ENCODE assay signal across 10 mouse cellular contexts in the genomic region with DNA sequence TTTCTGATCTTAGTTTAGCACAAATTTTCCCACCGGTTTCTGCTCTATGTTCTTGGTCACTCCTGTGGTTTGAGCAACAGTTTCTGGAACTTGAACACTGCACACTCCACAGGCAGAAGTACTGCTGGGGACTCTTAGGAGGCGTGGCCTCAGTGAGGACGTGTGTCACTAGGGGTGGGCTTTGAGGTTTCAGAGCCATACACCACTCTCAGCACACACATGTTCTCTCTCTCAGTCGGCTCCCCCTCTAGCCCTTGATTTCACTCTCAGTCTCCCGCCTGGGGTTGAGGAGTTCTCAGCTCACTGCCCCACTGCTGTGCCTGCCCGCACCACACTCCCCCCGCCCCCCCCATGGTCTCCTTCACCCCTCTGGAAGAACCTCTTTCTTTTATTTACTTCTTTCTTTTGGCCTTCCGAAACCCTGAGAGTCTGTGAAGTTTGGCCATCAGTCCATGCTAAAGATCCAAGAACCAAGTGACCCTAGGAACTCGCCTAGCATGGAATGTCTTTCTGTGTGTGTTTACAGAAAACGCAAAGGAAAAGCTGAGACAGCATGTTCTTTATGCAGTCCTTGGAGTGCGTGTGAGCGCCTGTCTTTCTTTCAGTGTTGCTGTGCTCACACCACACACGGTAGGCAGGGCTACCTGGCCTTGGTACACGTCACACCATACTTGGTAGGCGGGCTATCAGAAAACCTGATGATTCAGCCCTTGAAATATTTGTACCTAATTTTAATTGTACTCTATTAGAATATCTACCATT.
DNase-seq lines count a peak whose midpoint lies in the region; ATAC-seq and TF ChIP-seq lines count a peak whose summit lies in the region.
"Had no signal": no experiment of that assay in that cellular context is flagged by ENCODE, and none has a peak within 500 bp of the region (broad histone marks: within the 10 kb centered on the region; RNA-seq: fewer than 3 reads in every experiment).

No protein-coding gene starts in this region.

- TF ChIP-seq EP300 in lung, postnatal 0 days (IDR thresholded peaks at IDR 0.05): no peak

- H3K4me3 ChIP-seq in lung, postnatal 0 days (ENCODE audit: low read depth, low read length): no peak overlapping the region
- no peak overlapping the region for H3K4me3 ChIP-seq in lung, adult 2 months (replicated peaks; ENCODE audit: extremely low read depth, low read depth, low read length)
- no peak overlapping the region for H3K4me3 ChIP-seq in embryonic facial prominence, embryonic 15.5 days (replicated peaks)
- no peak overlapping the region for H3K4me3 ChIP-seq in hindbrain, embryonic 16.5 days (ENCODE audit: low read length)
- no peak overlapping the region for H3K4me3 ChIP-seq in neural tube, embryonic 14.5 days (ENCODE audit: low read depth, low read length)
- H3K4me3 ChIP-seq: heart, embryonic 15.5 days had no signal

- H3K4me1 ChIP-seq in lung, postnatal 0 days (ENCODE audit: insufficient read depth, low read depth, low read length): no peaks in the 10 kb centered on the region
- no peaks in the 10 kb centered on the region for H3K4me1 ChIP-seq in lung, adult 2 months (ENCODE audit: control insufficient read depth, insufficient read depth, low read length)
- H3K4me1 ChIP-seq in embryonic facial prominence, embryonic 15.5 days: peaks cover 5% of the 10 kb centered on the region; the same call in 1 of the 2 replicates
- no peaks in the 10 kb centered on the region for H3K4me1 ChIP-seq in hindbrain, embryonic 16.5 days (ENCODE audit: control insufficient read depth, insufficient read depth, low read depth, low read length)
- no peaks in the 10 kb centered on the region for H3K4me1 ChIP-seq in neural tube, embryonic 14.5 days (ENCODE audit: control insufficient read depth, insufficient read depth, low read length)
- H3K4me1 ChIP-seq: heart, embryonic 15.5 days had no signal

- H3K4me2 ChIP-seq in lung, postnatal 0 days (replicated peaks; ENCODE audit: low read depth, low read length): no peak overlapping the region
- no peak overlapping the region for H3K4me2 ChIP-seq in embryonic facial prominence, embryonic 15.5 days (replicated peaks)
- no peak overlapping the region for H3K4me2 ChIP-seq in hindbrain, embryonic 16.5 days (ENCODE audit: low read length)
- H3K4me2 ChIP-seq in neural tube, embryonic 14.5 days (ENCODE audit: low read depth, low read length): no peak overlapping the region
- H3K4me2 ChIP-seq: heart, embryonic 15.5 days had no signal

- TF ChIP-seq POLR2A in lung, adult 2 months (IDR thresholded peaks at IDR 0.05; ENCODE audit: borderline replicate concordance, extremely low read depth, low read depth, low read length): no peak

- H3K36me3 ChIP-seq in lung, postnatal 0 days (ENCODE audit: insufficient read depth, low read length): peaks cover 25% of the 10 kb centered on the region; the same call in 1 of the 2 replicates
- H3K36me3 ChIP-seq in embryonic facial prominence, embryonic 15.5 days: peaks cover 47% of the 10 kb centered on the region
- H3K36me3 ChIP-seq in hindbrain, embryonic 16.5 days (ENCODE audit: control insufficient read depth, insufficient read depth, low read length): peaks cover 8% of the 10 kb centered on the region; the same call in 1 of the 2 replicates
- H3K36me3 ChIP-seq in neural tube, embryonic 14.5 days (ENCODE audit: control insufficient read depth, insufficient read depth, low read length): peaks cover 17% of the 10 kb centered on the region

- WGBS in lung, postnatal 0 days: 57% methylated on average over 15 of the region's 15 CpGs
- 68% methylated on average over 15 of the region's 15 CpGs for WGBS in lung, adult 2 months
- WGBS in embryonic facial prominence, embryonic 15.5 days: 74% methylated on average over 15 of the region's 15 CpGs
- 69% methylated on average over 15 of the region's 15 CpGs for WGBS in hindbrain, embryonic 16.5 days
- WGBS in neural tube, embryonic 14.5 days: 83% methylated on average over 15 of the region's 15 CpGs

- no peaks in the 10 kb centered on the region for H3K9me3 ChIP-seq in lung, postnatal 0 days (ENCODE audit: low read length)
- no peaks in the 10 kb centered on the region for H3K9me3 ChIP-seq in embryonic facial prominence, embryonic 15.5 days (replicated peaks)
- H3K9me3 ChIP-seq in hindbrain, embryonic 16.5 days (ENCODE audit: control insufficient read depth, low read length): no peaks in the 10 kb centered on the region
- H3K9me3 ChIP-seq in neural tube, embryonic 14.5 days (ENCODE audit: control insufficient read depth, low read length): no peaks in the 10 kb centered on the region
- H3K9me3 ChIP-seq: heart, embryonic 15.5 days had no signal

- peak; percentile 79 for DNase-seq in lung, postnatal 0 days (ENCODE audit: low spot score)
- no peak for DNase-seq in lung, adult 2 months
- DNase-seq in embryo, embryonic 10 days (ENCODE audit: low spot score): no peak
- DNase-seq in heart, postnatal 4 days: no peak
- DNase-seq: cerebellum, adult 9-11 months; thymus, postnatal 4 days had no signal

- TF ChIP-seq CTCF in lung, postnatal 0 days (IDR thresholded peaks at IDR 0.05): no peak
- no peak for TF ChIP-seq CTCF in lung, adult 2 months (IDR thresholded peaks at IDR 0.05; ENCODE audit: insufficient read depth, low read length)

- peak; percentile 93 for ATAC-seq in lung, postnatal 0 days
- ATAC-seq in embryonic facial prominence, embryonic 15.5 days (ENCODE audit: insufficient number of reproducible peaks, low FRiP score, low TSS enrichment, low read depth): 0 out of 2 replicates have a peak, but pooled peaks have one; percentile 43
- peak; percentile 60 for ATAC-seq in hindbrain, embryonic 16.5 days
- peak; percentile 28; the same call in 1 of the 2 replicates for ATAC-seq in neural tube, embryonic 14.5 days (ENCODE audit: low read depth)

- H3K9ac ChIP-seq in lung, postnatal 0 days (replicated peaks; ENCODE audit: low read depth): no peak overlapping the region
- H3K9ac ChIP-seq in embryonic facial prominence, embryonic 15.5 days: no peak overlapping the region
- no peak overlapping the region for H3K9ac ChIP-seq in hindbrain, embryonic 16.5 days (ENCODE audit: low read depth, low read length)
- H3K9ac ChIP-seq in neural tube, embryonic 14.5 days (replicated peaks; ENCODE audit: low read depth, low read length): no peak overlapping the region
- H3K9ac ChIP-seq: heart, embryonic 15.5 days had no signal

- H3K27me3 ChIP-seq in lung, postnatal 0 days (replicated peaks; ENCODE audit: insufficient read depth, low read length): no peaks in the 10 kb centered on the region
- H3K27me3 ChIP-seq in embryonic facial prominence, embryonic 15.5 days: no peaks in the 10 kb centered on the region
- H3K27me3 ChIP-seq in hindbrain, embryonic 16.5 days (replicated peaks; ENCODE audit: control insufficient read depth, insufficient read depth, low read length): no peaks in the 10 kb centered on the region
- H3K27me3 ChIP-seq in neural tube, embryonic 14.5 days (ENCODE audit: control insufficient read depth, insufficient read depth, low read length): no peaks in the 10 kb centered on the region
- H3K27me3 ChIP-seq: heart, embryonic 15.5 days had no signal

- H3K27ac ChIP-seq in lung, postnatal 0 days (ENCODE audit: low read length): peak overlapping the region; percentile 60
- H3K27ac ChIP-seq in embryonic facial prominence, embryonic 15.5 days (replicated peaks): peak overlapping the region; percentile 72
- H3K27ac ChIP-seq in hindbrain, embryonic 16.5 days (ENCODE audit: low read depth, low read length): no peak overlapping the region
- no peak overlapping the region for H3K27ac ChIP-seq in neural tube, embryonic 14.5 days (ENCODE audit: low read depth, low read length)
- H3K27ac ChIP-seq: heart, embryonic 15.5 days had no signal

Comparison
In these comparisons a context has a peak if more than half of its experiments do, and no peak if none do; other contexts are left out.
1. ATAC-seq: peak in every context shown above with its lines; median percentile 93 in lung, postnatal 0 days; 60 in hindbrain, embryonic 16.5 days; 43 in embryonic facial prominence, embryonic 15.5 days; 28 in neural tube, embryonic 14.5 days.
2. H3K27ac ChIP-seq: peak in lung, postnatal 0 days (single experiment) and embryonic facial prominence, embryonic 15.5 days (single experiment); none in hindbrain, embryonic 16.5 days (single experiment) and neural tube, embryonic 14.5 days (single experiment).